Mouse (Mus musculus): ENCODE data around the gene Rhou.

DNA sequence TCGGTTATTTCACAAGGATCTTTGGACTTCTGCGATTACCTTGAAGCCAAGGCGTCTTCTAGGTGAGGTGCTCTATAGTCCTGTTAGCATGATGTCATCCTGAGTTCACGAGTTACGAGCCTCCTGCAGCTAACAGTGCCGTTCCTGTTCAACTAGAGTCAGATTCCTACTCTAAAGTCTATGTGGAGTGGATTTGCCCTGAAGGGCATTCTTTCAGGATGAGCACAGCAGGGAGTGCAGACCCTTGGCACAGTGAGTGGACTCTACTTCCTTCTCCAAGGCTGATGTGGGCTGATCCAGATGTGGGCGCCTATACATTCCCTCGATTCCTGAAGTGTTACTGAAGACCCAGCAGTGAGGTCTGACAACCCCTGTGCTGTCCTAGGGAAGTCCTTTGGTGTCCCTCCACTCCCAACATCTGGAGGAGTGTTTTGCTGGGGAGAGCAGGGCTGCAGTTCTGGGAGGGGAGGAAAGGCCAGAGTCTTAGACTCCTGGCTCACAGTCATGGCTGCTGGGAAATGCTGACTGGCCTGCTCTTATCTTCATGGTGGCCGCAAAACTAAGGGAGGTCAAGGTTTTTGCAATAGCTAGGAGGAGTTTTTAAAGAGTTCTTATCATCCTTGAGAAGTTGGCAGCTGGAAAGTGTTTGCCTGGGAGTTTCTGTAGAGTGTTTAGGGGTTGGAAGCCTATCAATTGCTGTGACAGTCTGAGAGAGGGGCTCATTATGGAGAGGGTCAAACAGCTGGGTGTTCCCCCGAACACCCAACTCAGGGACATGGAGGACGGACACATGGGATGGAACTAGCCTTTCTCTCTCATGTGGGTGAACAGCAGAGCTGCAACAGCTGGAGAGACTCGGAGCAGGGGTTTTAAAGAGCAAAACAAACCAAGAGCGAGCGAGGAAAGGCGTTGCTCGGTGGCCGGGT is 5.2 kb upstream of the Rhou start:
- no peak for TF ChIP-seq CTCF (IDR thresholded peaks at IDR 0.05; ENCODE audit: low read depth)
- no peak for TF ChIP-seq EP300 (IDR thresholded peaks at IDR 0.05; ENCODE audit: low read depth)

Data from liver, embryonic 14.5 days (tissue).